Mouse (Mus musculus) adrenal gland, postnatal 4 days (tissue): ENCODE data around the gene Frat2. TPM values are rescaled to one million over a fixed set of nuclear protein-coding genes. Genes with fewer than 3 reads are reported as not detected.

Source experiments
- DNase-seq, 2 experiments: peaks; one replicate each; pipeline ENCODE4 v3.0.0; 2021 to 2022; ENCODE audit warnings: low spot score in 2 of 2, mixed read lengths in 2 of 2
- total RNA-seq, 2 experiments: library from RNA; stranded (reverse); gene quantifications; 2 replicates each; pipeline ENCODE4 v1.2.3; 2021

The Frat2 gene
- total RNA-seq, 2 experiments from 2014 or later, result 7.5 to 9.3 TPM

DNA sequence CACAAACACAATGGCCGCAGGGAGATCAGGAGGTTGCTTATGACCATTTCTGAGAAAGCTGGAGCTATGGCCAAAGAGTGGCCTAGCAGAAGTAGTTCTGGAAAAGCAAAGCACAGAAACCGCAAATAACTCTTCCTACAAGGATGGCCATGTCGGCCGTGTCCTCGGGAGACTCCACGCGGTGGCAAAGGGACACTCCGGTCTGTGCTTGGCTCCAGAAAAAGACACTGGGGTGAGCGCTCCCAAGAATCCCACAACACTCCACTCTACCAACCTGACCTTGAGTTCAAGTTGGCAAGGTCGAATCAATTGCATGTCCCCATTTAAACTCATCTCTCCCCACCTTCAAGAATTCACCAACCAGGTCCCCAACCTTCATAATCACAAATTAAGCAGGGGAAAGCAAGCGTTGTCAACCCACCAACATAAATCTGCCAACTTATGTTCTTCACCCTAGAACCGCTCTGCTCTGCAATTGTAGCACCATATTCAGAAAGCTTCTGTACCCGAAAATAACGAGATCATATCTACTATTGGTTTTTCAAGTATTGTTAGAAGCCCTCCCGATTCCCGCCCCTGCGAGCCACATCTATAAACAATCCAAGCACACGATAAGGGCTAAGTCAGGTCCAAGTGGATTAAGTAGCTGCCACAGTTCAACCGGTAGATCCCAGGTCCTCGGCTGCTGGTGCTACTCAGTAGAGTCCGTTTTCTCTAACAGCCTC, 1.4 kb downstream of the Frat2 start:
- DNase-seq, result peak in 1 of 2 experiments; percentile 25

DNA sequence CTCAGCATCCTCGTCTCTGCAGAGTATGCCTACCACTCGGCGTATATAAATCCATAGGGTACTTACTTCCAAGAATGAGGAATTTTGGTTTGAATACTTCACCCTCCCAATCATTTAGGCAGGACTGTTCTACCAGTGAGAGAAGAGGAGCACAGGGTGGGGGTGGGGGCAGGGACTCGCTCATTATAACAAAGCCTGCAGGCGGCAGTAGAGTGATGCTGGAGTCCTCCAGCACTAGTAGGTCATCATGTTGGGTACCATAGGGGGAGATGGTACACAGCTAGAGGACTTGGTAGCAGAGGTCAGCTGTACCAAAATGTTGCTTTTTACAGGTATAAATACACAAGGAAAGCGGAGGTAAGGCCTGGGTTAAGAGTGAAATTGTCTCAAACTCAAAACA, 3.6 kb downstream of the Frat2 start:
- no peak for DNase-seq

GRCm38 (mm10) chr19:41842706-41843105, 5.2 kb downstream of the Frat2 start:
- DNase-seq, result no peak

GRCm38 (mm10) chr19:41842196-41842595, 5.7 kb downstream of the Frat2 start:
- DNase-seq, result no peak

GRCm38 (mm10) chr19:41841105-41841750, 6.7 kb downstream of the Frat2 start:
- no peak for DNase-seq

GRCm38 (mm10) chr19:41839685-41840084, 8.2 kb downstream of the Frat2 start:
- no peak for DNase-seq

GRCm38 (mm10) chr19:41838808-41839207, 9.1 kb downstream of the Frat2 start:
- DNase-seq, result no peak

- DNase-seq, result no peak
Measured at GRCm38 (mm10) chr19:41837917-41838261, 10.0 kb downstream of the Frat2 start.

DNA sequence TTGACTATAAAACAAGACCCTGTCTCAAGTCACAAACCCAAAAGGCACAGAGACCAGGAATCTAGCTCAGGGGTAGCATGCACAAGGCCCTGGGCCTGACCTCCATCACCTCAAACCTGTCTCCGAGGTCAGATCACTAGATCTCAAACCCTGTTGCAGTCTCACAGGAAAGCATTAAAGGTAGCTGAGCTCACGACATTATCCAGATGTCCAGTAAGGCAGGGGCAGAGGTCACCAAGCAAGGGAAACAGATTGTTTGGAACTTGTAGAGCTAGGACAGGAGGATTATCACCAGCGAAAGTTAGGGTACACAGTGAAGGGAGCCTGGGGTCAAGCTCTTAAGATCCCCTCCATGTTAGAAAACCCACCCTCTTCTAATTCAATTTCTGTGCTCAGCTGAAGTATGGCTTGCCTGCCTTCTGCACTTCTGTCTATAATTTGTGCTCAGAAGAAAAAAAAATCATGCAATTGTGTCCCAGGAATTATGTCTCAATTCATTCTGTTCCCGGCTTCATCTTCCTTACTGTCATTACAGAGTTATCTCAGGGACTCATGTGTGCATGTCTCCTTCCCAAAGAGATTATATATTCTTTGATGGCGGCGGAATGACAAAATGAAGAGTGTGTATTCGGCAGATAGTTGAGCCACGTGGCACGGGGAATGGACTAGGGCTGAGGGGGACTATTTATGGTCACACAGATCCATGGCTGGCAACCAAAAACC, 10.6 kb downstream of the Frat2 start:
- no peak for DNase-seq

DNA sequence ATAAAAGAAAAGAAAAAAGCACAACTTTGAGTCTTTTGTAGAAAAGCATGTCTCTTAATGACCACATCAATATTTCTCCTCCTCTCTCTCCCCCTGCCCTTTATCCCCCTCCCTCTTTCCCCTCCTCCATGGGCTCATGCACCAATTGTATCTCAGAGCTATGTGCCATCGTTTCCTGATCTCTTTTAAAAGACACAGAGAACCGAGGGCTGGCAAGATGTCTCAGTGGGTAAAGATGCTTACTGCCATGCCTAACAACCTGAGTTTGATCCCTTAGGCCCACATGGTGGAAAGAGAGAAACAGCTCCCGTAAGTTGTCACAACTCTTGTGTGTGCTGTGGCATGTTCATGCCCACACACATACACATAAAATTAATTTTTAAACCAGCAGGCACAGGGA, 11.2 kb downstream of the Frat2 start:
- no peak for DNase-seq

GRCm38 (mm10) chr19:41835816-41836215, 12.1 kb downstream of the Frat2 start:
- peak in 1 of 2 experiments; percentile 19 for DNase-seq

- no peak for DNase-seq
Measured at GRCm38 (mm10) chr19:41835407-41835806, 12.5 kb downstream of the Frat2 start.

DNA sequence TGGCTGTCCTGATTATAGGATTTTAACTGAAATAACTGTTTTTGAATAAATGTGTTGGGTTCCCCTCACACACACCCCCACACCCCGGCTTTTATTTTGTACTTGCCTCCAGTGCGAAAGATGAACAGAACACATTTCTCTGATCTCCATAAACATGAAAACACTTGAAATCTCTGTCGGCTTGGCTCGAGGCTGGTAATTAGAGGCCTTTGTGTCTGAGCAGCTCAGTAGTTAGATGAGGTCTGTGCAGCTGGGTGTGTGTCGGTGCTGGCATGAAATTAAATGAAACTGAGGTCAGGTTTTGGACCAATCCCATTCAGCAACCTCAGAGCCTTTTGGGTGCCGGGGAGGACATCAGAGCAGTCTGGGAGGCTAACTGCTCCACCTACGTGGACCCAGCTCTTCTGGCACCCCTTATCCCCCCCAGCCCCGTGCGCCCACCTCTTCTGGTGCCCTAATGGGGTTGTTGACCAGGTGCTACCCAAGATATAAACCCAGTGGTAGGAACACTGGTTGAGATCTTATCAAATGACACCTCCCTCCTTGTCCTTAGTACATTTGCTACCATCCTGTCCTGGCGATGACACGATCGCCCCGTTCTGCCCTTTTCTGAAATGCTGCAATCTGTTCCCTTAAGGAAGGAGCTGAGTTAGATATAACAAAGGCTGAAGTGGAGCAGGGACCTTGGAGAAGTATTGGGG, 15.3 kb downstream of the Frat2 start:
- no peak for DNase-seq

GRCm38 (mm10) chr19:41831718-41832391, 16.1 kb downstream of the Frat2 start:
- no peak for DNase-seq

GRCm38 (mm10) chr19:41831101-41831570, 16.8 kb downstream of the Frat2 start:
- no peak for DNase-seq

DNA sequence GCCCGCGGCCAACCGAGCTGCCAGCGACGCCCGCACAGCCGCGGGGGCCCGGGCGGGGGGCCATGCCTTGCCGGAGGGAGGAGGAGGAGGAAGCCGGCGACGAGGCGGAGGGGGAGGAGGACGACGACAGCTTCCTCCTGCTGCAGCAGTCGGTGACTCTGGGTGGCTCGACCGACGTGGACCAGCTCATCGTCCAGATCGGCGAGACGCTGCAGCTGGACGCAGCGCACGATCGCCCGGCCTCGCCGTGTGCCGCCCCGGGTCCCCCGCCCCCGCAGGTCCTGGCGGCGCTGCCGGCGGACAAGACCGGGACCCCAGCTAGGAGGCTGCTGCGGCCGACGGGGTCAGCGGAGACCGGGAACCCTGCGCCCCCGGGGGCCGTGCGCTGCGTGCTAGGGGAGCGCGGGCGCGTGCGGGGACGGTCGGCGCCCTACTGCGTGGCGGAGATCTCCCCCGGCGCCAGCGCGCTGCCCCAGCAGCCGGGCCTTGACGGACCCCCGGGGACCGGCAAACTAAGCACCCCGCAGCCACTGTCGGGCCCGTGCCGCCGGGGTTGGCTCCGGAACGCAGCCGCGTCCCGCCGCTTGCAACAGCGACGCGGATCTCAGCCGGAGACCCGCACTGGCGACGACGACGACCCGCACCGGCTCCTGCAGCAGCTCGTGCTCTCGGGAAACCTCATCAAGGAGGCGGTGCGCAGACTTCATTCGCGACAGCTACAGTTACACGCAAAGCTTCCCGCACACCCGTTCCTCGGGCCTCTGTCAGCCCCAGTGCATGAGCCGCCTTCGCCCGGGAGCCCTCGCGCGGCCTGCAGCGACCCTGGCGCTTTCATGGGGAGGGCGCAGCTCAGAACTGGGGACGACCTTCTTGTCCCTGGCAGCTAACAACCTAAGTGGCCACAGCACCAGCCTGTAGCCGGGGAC, 17.6 kb downstream of the Frat2 start:
- peak; percentile 24 to 49 for DNase-seq

DNA sequence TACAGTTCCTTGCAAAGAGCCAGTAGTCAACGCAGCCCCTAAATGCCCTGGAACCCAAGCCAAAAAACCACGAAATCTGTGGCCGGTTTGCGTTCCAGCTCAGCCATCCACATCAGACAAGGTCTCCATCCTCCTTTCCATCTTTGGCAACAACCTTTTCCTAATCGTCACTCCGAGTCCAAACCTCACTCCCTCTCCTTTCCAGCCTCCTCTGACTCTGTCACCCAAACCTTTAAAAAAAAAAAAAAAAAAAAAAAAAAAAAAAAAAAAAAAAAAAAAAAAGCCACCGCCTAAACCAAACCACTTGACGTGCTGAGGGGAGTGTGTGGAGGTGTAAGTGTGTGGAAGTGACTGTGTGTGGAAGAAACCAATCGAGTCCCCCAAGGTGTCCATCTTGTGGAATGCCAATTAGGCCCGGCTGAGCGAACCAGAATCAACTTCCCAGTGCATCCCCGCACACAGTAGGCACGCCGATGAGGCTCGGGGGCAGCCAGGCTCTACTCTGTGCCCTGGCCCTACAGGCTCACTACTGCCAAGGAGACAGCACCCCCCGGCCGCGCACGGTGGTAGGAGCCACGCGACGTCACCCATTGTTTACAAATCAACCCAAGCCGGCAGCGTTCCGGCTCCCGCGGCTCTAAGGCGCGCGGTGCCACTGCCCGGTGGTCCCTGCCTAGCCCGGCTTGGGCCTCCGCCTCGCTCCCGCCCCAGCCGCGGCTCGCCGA, 18.4 kb downstream of the Frat2 start, which contains the start of gene Frat1:
Gene Frat1, plus strand, starts transcription at position 590 of the 725 bp plus-strand sequence.
- DNase-seq, result peak; percentile 64 to 76

GRCm38 (mm10) chr19:41828941-41829340, 19.0 kb downstream of the Frat2 start:
- no peak for DNase-seq

DNA sequence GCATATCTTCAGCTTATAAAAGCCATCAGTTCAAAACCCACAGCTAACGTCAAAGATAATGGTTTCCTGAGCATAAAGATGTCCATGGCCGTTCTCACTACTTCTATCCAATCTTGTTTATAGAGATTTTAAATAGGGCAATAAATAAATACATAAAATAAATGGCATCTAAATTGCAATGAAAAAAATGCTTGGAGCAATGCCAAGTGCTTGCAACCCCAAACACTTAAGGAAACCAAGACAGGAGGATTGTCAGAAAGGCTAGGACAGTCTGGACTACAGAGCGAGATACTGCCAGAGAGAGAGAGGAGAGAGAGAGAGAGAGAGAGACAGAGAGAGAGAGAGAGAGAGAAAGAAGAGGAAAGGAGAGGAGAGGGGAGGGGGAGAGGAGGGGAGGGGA, 21.4 kb downstream of the Frat2 start:
- no peak for DNase-seq
